Mouse (Mus musculus) spleen, adult 2 months (tissue): ENCODE measurements around the gene Dph7. TPM values are rescaled to one million over a fixed set of nuclear protein-coding genes. Genes with fewer than 3 reads are reported as not detected.

Experiments used
- DNase-seq, 2 experiments: peaks; one replicate each; pipeline versions ENCODE4 v3.0.0 to v3.0.0-alpha.2; 2012 to 2021; ENCODE audit warnings: low spot score in 2 of 2, low read depth in 1 of 2
- H3K27ac ChIP-seq: fragments of 200-500 bp; 2 replicates; pipeline ENCODE4 v1.5.1; 2012; ENCODE audit warnings: low read length, inconsistent platforms; ENCODE audit not compliant: insufficient read depth
- H3K27me3 ChIP-seq: fragments of 200-500 bp; 2 replicates; pipeline ENCODE4 v1.6.1; 2012; ENCODE audit warnings: mild to moderate bottlenecking, moderate library complexity, low read length, inconsistent platforms; ENCODE audit not compliant: control insufficient read depth, insufficient read depth
- H3K36me3 ChIP-seq: fragments of 200-500 bp; 2 replicates; pipeline ENCODE4 v1.6.1; 2012; ENCODE audit warnings: mild to moderate bottlenecking, low read length, inconsistent platforms; ENCODE audit not compliant: control insufficient read depth, insufficient read depth
- H3K4me1 ChIP-seq: fragments of 200-500 bp; 2 replicates; pipeline ENCODE4 v1.6.1; 2011; ENCODE audit warnings: inconsistent platforms; ENCODE audit not compliant: control insufficient read depth, insufficient read depth, insufficient read length
- H3K4me3 ChIP-seq: fragments of 200-500 bp; 2 replicates; pipeline ENCODE4 v1.5.1; 2011; ENCODE audit warnings: mild to moderate bottlenecking, inconsistent platforms; ENCODE audit not compliant: insufficient read depth, insufficient read length; ENCODE audit errors: extremely low read depth
- CTCF ChIP-seq: fragments of 200-500 bp; IDR thresholded peaks from 2 replicates; pipeline ENCODE4 v1.5.1; 2011; ENCODE audit warnings: mild to moderate bottlenecking, inconsistent platforms; ENCODE audit not compliant: insufficient read depth, insufficient read length, insufficient replicate concordance; ENCODE audit errors: extremely low read depth
- POLR2A ChIP-seq: fragments of 200-500 bp; IDR thresholded peaks from 2 replicates; pipeline ENCODE4 v1.6.1; 2011; ENCODE audit warnings: low read depth, low read length, inconsistent platforms
- WGBS: fragments of 180-500 bp; shearing (Covaris S2); methylation state at CpG from one replicate; pipeline ENCODE4 v1.1.7; 2018; 5-methylcytosine and 5-hydroxymethylcytosine counted together
- polyA plus RNA-seq: library from polyadenylated mRNA; depleted of rRNA; stranded (reverse); fragments of >200 nt; gene quantifications from 2 replicates; pipeline ENCODE4 v1.2.3, GENCODE M21; 2012

Dph7 gene
- polyA plus RNA-seq, 1 experiment = 16.0 TPM

DNA sequence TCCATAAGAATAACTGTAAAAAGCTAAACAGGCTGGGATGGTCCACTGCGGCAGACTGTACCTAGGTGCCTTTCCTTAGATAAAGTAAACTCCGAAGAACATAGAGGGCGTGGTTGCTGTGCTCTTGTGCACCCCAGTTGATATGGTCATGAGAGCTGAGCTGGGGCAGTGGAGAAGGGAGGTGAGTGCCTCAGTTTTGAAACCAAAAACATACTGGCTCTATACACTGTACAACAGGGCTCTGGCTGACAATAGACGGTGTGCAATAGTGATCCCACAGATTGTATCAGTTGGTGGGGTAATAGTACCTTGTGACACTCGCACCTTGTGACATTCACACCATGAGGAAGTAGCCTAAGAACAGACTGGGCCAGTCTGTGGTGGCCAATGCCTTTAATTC lies 14.8 kb downstream of the Dph7 start:
- WGBS = 68% methylated on average over 5 of the region's 5 CpGs

DNA sequence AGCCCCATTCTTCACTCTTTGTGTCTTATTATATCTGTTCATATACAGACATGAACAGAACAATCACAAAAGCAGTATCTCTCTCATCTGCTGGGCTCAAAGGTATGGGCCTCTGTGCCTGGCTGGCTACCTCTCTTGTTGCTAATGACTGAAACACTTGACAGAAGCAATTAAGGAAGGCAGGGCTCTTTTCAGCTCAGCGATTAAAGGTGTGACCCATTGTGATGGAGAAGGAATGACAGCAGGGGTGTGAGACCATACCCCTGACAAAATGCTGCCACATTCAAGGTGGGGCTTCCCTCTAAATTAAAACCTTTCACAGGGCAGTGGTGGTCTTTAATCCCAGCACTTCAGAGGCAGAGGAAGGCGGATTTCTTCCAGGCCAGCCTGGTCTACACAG lies 25.6 kb downstream of the Dph7 start:
- 86% methylated on average over 2 of the region's 2 CpGs for WGBS
- H3K27ac ChIP-seq = no peak overlapping the region
- H3K27me3 ChIP-seq = no peaks in the 10 kb centered on the region
- no peak overlapping the region for H3K4me3 ChIP-seq
- peaks cover 33% of the 10 kb centered on the region for H3K36me3 ChIP-seq
- TF ChIP-seq CTCF (no peak), POLR2A (no peak)
- DNase-seq = no peak
- H3K4me1 ChIP-seq = no peaks in the 10 kb centered on the region

More for the DNA sequence above, 14.8 kb downstream of the Dph7 start:
- TF ChIP-seq CTCF = no peak
- TF ChIP-seq POLR2A = no peak
- Histone ChIP-seq H3K4me1 (peaks cover 5% of the 10 kb centered on the region; the same call in 1 of the 2 replicates), H3K4me3 (no peak overlapping the region), H3K27ac (no peak overlapping the region), H3K27me3 (no peaks in the 10 kb centered on the region), H3K36me3 (peaks cover 13% of the 10 kb centered on the region)
- no peak for DNase-seq

DNA sequence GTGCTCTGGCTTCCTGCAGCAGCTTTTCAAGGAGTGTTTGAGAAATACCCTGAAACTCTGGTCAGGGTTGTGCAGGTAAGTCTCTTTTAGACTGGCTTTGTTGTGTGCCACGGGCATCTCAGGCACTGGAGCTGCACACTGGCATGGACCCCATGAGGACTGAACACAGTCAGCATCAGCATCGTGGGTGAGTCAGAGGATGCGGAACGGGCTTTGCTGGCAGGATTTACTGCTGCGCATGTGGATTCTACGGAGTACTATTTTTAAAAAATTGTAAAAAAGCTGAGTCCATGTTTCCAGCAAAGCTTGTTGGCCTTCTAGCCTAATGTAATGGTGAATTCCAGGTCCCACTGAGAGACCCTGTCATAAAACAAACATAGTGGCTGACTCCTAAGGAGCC lies 33.1 kb downstream of the Dph7 start:
- TF ChIP-seq CTCF (no peak), POLR2A (no peak)
- H3K36me3 ChIP-seq = peaks cover 35% of the 10 kb centered on the region
- no peak overlapping the region for H3K4me3 ChIP-seq
- WGBS = 92% methylated on average over 6 of the region's 6 CpGs
- H3K27ac ChIP-seq = no peak overlapping the region
- H3K4me1 ChIP-seq = no peaks in the 10 kb centered on the region
- H3K27me3 ChIP-seq = no peaks in the 10 kb centered on the region
- DNase-seq = no peak

DNA sequence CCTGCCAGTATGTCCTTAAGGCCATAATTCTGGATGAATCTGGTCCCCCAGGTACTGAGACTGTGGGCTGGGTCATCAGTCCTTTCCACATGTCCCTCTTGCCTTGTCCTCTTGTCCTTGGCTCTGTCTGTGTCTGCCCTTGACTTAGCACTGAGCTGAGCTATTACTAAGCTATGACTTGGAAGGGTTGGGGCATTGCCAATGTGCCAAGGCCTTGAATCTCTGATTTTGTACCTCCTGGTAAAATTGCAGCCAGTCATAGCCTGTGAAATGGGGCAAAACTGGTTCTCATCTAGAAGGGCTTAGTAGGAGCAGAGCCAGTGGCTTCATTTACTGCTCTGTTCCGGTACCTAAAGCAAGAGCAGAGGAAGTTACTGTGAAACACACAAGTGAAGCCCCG lies 34.3 kb downstream of the Dph7 start:
- Histone ChIP-seq H3K27ac (no peak overlapping the region), H3K4me3 (no peak overlapping the region), H3K4me1 (no peaks in the 10 kb centered on the region), H3K27me3 (no peaks in the 10 kb centered on the region), H3K36me3 (peaks cover 36% of the 10 kb centered on the region)
- no peak for DNase-seq
- WGBS = 92% methylated on average over 2 of the region's 2 CpGs
- TF ChIP-seq CTCF (no peak), POLR2A (no peak)

DNA sequence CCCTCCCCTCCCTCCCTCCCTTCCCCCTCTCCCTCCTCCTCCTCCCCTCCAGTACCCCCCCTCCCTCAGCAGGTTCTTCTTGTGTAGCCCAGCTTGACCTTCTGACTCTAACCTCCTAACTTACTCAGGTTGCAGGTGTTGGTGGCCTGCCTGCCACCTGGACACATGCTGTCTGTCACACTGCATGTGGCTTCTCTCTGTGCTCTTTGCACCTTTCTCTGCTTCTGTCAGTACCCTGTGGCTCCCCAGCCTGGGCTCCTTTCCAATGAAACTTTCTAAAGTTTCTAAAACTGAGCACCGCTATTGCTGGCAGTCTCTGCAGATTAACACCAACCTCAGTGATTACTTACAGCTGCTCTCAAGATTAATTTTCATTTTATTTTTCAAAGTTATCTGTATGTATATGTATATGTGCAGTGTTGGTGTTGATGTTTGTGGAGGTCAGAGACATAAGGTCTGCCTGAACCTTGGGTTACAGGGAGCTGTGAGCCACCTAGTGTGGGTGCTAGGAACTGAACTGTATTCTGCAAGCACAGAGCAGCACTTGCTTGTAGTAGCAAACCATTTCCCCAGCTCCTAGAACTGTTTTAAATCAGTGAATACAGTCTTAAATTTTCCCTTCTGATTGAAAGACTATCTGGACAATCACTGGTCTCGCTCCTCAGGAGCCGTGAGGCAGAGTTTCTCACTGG lies 38.5 kb downstream of the Dph7 start:
- Histone ChIP-seq H3K4me3 (no peak overlapping the region), H3K4me1 (no peaks in the 10 kb centered on the region), H3K27ac (no peak overlapping the region), H3K36me3 (peaks cover 41% of the 10 kb centered on the region), H3K27me3 (no peaks in the 10 kb centered on the region)
- TF ChIP-seq CTCF = no peak
- TF ChIP-seq POLR2A = no peak
- 97% methylated on average over 3 of the region's 3 CpGs for WGBS
- peak in 1 of 2 experiments; percentile 25 for DNase-seq

DNA sequence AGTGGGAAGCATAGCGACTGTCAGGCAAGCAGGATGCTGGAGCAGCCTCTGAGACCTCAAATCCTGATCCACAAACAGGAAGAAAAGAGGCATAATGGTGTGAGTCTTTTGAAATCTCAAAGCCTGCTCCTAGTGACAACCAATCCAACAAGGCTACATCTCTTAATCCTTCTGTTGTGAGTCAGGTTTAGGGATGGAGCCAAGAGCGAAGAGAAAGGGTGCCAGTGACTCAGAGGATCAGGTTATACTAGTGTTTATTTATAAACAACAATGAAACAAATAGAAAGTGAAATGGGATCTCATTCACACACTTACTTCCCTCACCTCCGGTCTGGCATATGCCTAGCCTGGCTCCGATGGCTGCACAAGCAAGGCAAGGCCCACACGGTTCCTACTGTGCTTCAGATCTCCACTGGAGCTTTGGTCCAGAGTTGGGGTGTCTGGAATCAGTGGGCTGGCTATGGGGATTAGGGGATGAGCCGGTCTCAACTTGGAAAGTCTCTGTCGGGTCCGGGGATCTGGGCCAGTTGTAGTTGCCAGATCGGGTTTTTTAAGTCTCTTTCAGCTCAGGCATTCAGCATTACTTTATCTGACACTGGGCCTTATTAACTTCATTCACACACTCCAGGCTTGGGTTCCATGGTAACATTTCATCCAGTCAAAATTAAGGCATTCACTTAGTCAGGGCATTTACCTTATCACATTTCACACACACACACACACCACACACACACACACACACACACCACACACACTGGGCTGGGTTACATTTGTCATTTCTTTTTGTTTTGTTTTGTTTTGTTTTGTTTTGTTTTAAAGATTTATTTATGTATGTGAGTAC lies 42.0 kb downstream of the Dph7 start:
- H3K36me3 ChIP-seq = peaks cover 19% of the 10 kb centered on the region
- TF ChIP-seq POLR2A = no peak
- no peak for TF ChIP-seq CTCF
- 94% methylated on average over 9 of the region's 9 CpGs for WGBS
- no peak overlapping the region for H3K27ac ChIP-seq
- no peaks in the 10 kb centered on the region for H3K27me3 ChIP-seq
- H3K4me3 ChIP-seq = no peak overlapping the region
- H3K4me1 ChIP-seq = no peaks in the 10 kb centered on the region
- no peak for DNase-seq

DNA sequence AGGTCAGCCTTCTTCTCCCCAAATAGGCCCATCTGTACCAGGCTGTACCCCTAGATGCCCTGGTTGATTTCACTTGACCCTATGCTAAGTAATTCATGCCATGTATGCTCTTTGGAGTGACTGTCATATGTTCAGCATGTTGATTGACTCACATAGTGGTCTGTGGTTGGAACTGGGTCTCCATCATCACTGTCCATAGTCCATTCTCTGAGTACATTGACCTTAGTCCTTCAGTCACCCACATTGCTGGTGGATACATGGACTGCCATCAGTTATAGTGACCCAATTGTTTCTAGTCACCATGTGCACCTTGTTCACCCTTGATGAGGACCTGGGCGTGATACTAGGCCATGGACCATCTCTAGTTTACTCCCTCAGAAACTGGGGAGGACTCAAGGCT lies 44.6 kb downstream of the Dph7 start:
- H3K4me1 ChIP-seq = no peaks in the 10 kb centered on the region
- no peak for DNase-seq
- H3K36me3 ChIP-seq = peaks cover 22% of the 10 kb centered on the region; the same call in 1 of the 2 replicates
- WGBS = 94% methylated on average over 1 of the region's 1 CpGs
- TF ChIP-seq POLR2A = no peak
- TF ChIP-seq CTCF = no peak
- no peaks in the 10 kb centered on the region for H3K27me3 ChIP-seq
- H3K4me3 ChIP-seq = no peak overlapping the region
- no peak overlapping the region for H3K27ac ChIP-seq
